Mouse (Mus musculus) midbrain, embryonic 16.5 days (tissue): Measurements from ENCODE around the gene Crb3. TPM values are rescaled to one million over a fixed set of nuclear protein-coding genes. Genes with fewer than 3 reads are reported as not detected.

Experiments
- ATAC-seq: fragments of 200-750 bp; cut with Nextera tagmentation; 2 replicates; pipeline ENCODE4 v1.8.0; 2017; ENCODE audit warnings: moderate TSS enrichment
- H3K27ac ChIP-seq: fragments of 300-500 bp; sonication (generic); 2 replicates; pipeline ENCODE4 v1.5.1; 2014; ENCODE audit warnings: mild to moderate bottlenecking, low read length, mixed read lengths
- H3K27me3 ChIP-seq: fragments of 300-500 bp; sonication (generic); 2 replicates; pipeline ENCODE4 v1.6.1; 2014; ENCODE audit warnings: low read depth, low read length, mixed read lengths; ENCODE audit not compliant: control insufficient read depth, insufficient read depth
- H3K36me3 ChIP-seq: fragments of 300-500 bp; sonication (generic); 2 replicates; pipeline ENCODE4 v1.6.1; 2014; ENCODE audit warnings: mild to moderate bottlenecking, low read length, moderate library complexity, mixed read lengths; ENCODE audit not compliant: control insufficient read depth, insufficient read depth
- H3K4me1 ChIP-seq: fragments of 300-500 bp; sonication (generic); 2 replicates; pipeline ENCODE4 v1.6.1; 2014; ENCODE audit warnings: mild to moderate bottlenecking, low read length, mixed read lengths; ENCODE audit not compliant: control insufficient read depth, insufficient read depth
- H3K4me2 ChIP-seq: fragments of 300-500 bp; sonication (generic); 2 replicates; pipeline ENCODE4 v1.6.1; 2014; ENCODE audit warnings: mild to moderate bottlenecking, low read length, mixed read lengths
- H3K4me3 ChIP-seq: fragments of 300-500 bp; sonication (generic); 2 replicates; pipeline ENCODE4 v1.5.1; 2014; ENCODE audit warnings: low read depth, mild to moderate bottlenecking, low read length, moderate library complexity, mixed read lengths
- H3K9ac ChIP-seq: fragments of 300-500 bp; sonication (generic); 2 replicates; pipeline ENCODE4 v1.6.1; 2014; ENCODE audit warnings: low read depth, low read length, mixed read lengths
- H3K9me3 ChIP-seq: fragments of 300-500 bp; sonication (generic); replicated peaks from 2 replicates; pipeline ENCODE4 v1.6.1; 2014; ENCODE audit warnings: mild to moderate bottlenecking, low read length, mixed read lengths; ENCODE audit not compliant: control insufficient read depth, poor library complexity, severe bottlenecking
- WGBS: fragments of 180-500 bp; shearing (Covaris S2); extraction: QIAGEN DNeasy Blood & Tissue Kit; methylation state at CpG from one replicate; pipeline ENCODE4 v1.1.7; 2014; 5-methylcytosine and 5-hydroxymethylcytosine counted together
- polyA plus RNA-seq: library from polyadenylated mRNA; unstranded; fragments of >200 nt; fragmentation: Nextera tagmentation; extraction: Ambion mirVana; gene quantifications from 2 replicates; pipeline ENCODE4 v1.2.1, GENCODE M21; 2015

The Crb3 gene
- polyA plus RNA-seq = 2.1 and 3.3 TPM in 2 replicates

GRCm38 (mm10) chr17:57058891-57059485, at the start of gene Crb3:
Gene Crb3 (plus strand): TSS chr17:57059105.
- Histone ChIP-seq H3K4me3 (peak within 1 kb of the TSS; percentile 91), H3K4me2 (peak within 1 kb of the TSS; percentile 66), H3K9me3 (no peaks in the 10 kb centered on the region), H3K4me1 (peaks cover 25% of the 10 kb centered on the region), H3K27me3 (peaks cover 26% of the 10 kb centered on the region), H3K27ac (peak within 1 kb of the TSS; percentile 85), H3K9ac (peak within 1 kb of the TSS; percentile 87), H3K36me3 (peaks cover 3% of the 10 kb centered on the region; the same call in 1 of the 2 replicates)
- ATAC-seq = peak; percentile 2
- WGBS = 0% methylated on average over 10 of the region's 22 CpGs

- Histone ChIP-seq H3K36me3 (peaks cover 12% of the 10 kb centered on the region), H3K27me3 (no peaks in the 10 kb centered on the region), H3K4me2 (peak overlapping the region; percentile 91), H3K4me1 (peaks cover 16% of the 10 kb centered on the region), H3K27ac (peak overlapping the region; percentile 83), H3K4me3 (peak overlapping the region; percentile 76), H3K9me3 (no peaks in the 10 kb centered on the region), H3K9ac (peak overlapping the region; percentile 80)
- ATAC-seq = peak; percentile 59
- under 1% methylated on average over 19 of the region's 19 CpGs for WGBS
These were observed 48.0 kb upstream of the Crb3 start for GRCm38 (mm10) chr17:57010911-57011235.

GRCm38 (mm10) chr17:57011236-57012141, 47.4 kb upstream of the Crb3 start, which contains the start of the genes Gtf2f1 and Gm17949:
Gene Gtf2f1 (minus strand): TSS chr17:57011288.
Gene Gm17949 (plus strand): TSS chr17:57011469.
- H3K27ac ChIP-seq = peak within 1 kb of the TSS; percentile 99
- H3K36me3 ChIP-seq = peaks cover 10% of the 10 kb centered on the region
- H3K4me1 ChIP-seq = peaks cover 16% of the 10 kb centered on the region
- H3K27me3 ChIP-seq = no peaks in the 10 kb centered on the region
- no peaks in the 10 kb centered on the region for H3K9me3 ChIP-seq
- ATAC-seq = peak; percentile 92
- WGBS = under 1% methylated on average over 51 of the region's 51 CpGs
- H3K9ac ChIP-seq = peak within 1 kb of the TSS; percentile 89
- H3K4me2 ChIP-seq = peak within 1 kb of the TSS; percentile 91
- peak within 1 kb of the TSS; percentile 76 for H3K4me3 ChIP-seq

- H3K27me3 ChIP-seq = no peaks in the 10 kb centered on the region
- 69% methylated on average over 13 of the region's 13 CpGs for WGBS
- 0 out of 2 replicates have a peak overlapping the region, but pooled peaks have one; percentile 89 for H3K9ac ChIP-seq
These were observed 46.6 kb upstream of the Crb3 start for GRCm38 (mm10) chr17:57012245-57012795.

GRCm38 (mm10) chr17:57019693-57020092, 39.2 kb upstream of the Crb3 start:
- 75% methylated on average over 2 of the region's 2 CpGs for WGBS
- Histone ChIP-seq H3K4me2 (no peak overlapping the region), H3K4me1 (no peaks in the 10 kb centered on the region), H3K4me3 (no peak overlapping the region), H3K9me3 (no peaks in the 10 kb centered on the region), H3K9ac (no peak overlapping the region), H3K27ac (no peak overlapping the region), H3K27me3 (no peaks in the 10 kb centered on the region), H3K36me3 (peaks cover 32% of the 10 kb centered on the region)
- no peak for ATAC-seq

More at GRCm38 (mm10) chr17:57012245-57012795, 46.6 kb upstream of the Crb3 start:
- ATAC-seq = peak; percentile 2; the same call in 1 of the 2 replicates
- Histone ChIP-seq H3K4me1 (peaks cover 16% of the 10 kb centered on the region), H3K9me3 (no peaks in the 10 kb centered on the region), H3K27ac (peak overlapping the region; percentile 99), H3K4me3 (peak overlapping the region; percentile 76), H3K4me2 (peak overlapping the region; percentile 72), H3K36me3 (peaks cover 3% of the 10 kb centered on the region)

GRCm38 (mm10) chr17:57020960-57021359, 37.9 kb upstream of the Crb3 start:
- H3K4me3 ChIP-seq = no peak overlapping the region
- 95% methylated on average over 5 of the region's 5 CpGs for WGBS
- ATAC-seq = no peak
- no peaks in the 10 kb centered on the region for H3K4me1 ChIP-seq
- H3K4me2 ChIP-seq = no peak overlapping the region
- no peak overlapping the region for H3K9ac ChIP-seq
- H3K27ac ChIP-seq = no peak overlapping the region
- no peaks in the 10 kb centered on the region for H3K9me3 ChIP-seq
- peaks cover 41% of the 10 kb centered on the region for H3K36me3 ChIP-seq
- no peaks in the 10 kb centered on the region for H3K27me3 ChIP-seq

- no peak overlapping the region for H3K9ac ChIP-seq
- 90% methylated on average over 4 of the region's 4 CpGs for WGBS
- peaks cover 14% of the 10 kb centered on the region for H3K4me1 ChIP-seq
- peaks cover 38% of the 10 kb centered on the region for H3K36me3 ChIP-seq
- no peak for ATAC-seq
- no peaks in the 10 kb centered on the region for H3K27me3 ChIP-seq
- H3K4me3 ChIP-seq = no peak overlapping the region
- H3K4me2 ChIP-seq = no peak overlapping the region
- H3K27ac ChIP-seq = no peak overlapping the region
- no peaks in the 10 kb centered on the region for H3K9me3 ChIP-seq
These were observed 31.4 kb upstream of the Crb3 start for GRCm38 (mm10) chr17:57027471-57027870.

GRCm38 (mm10) chr17:57029691-57030090, 29.2 kb upstream of the Crb3 start:
- peaks cover 18% of the 10 kb centered on the region for H3K36me3 ChIP-seq
- H3K4me1 ChIP-seq = peaks cover 14% of the 10 kb centered on the region
- peak overlapping the region; percentile 87 for H3K4me2 ChIP-seq
- ATAC-seq = no peak
- no peaks in the 10 kb centered on the region for H3K27me3 ChIP-seq
- H3K27ac ChIP-seq = no peak overlapping the region
- H3K9ac ChIP-seq = 0 out of 2 replicates have a peak overlapping the region, but pooled peaks have one; percentile 80
- 56% methylated on average over 8 of the region's 8 CpGs for WGBS
- H3K4me3 ChIP-seq = peak overlapping the region; percentile 89
- no peaks in the 10 kb centered on the region for H3K9me3 ChIP-seq
